Mouse (Mus musculus) midbrain, embryonic 16.5 days (tissue): Measurements from ENCODE around the gene Olfr610. TPM values are rescaled to one million over a fixed set of nuclear protein-coding genes. Genes with fewer than 3 reads are reported as not detected.

ENCODE experiments used
- polyA plus RNA-seq: library from polyadenylated mRNA; unstranded; fragments of >200 nt; fragmentation: Nextera tagmentation; extraction: Ambion mirVana; gene quantifications from 2 replicates; pipeline ENCODE4 v1.2.1, GENCODE M21; 2015

The Olfr610 gene
- polyA plus RNA-seq, 1 experiment from 2014 or later: not detected

Other genes starting within 250 kb of the Olfr610 start
- 0.06 TPM in 1 of 2 replicates, not detected in the other for gene Olfr596, start 206.5 kb downstream of the Olfr610 start, polyA plus RNA-seq
- not detected in 2 replicates for gene Olfr597, start 195.8 kb downstream of the Olfr610 start, polyA plus RNA-seq
- gene Olfr598, start 188.6 kb downstream of the Olfr610 start, polyA plus RNA-seq: not detected in 2 replicates
- gene Olfr599, start 176.2 kb downstream of the Olfr610 start, polyA plus RNA-seq: not detected in 2 replicates
- not detected in 2 replicates for gene Olfr600, start 162.5 kb downstream of the Olfr610 start, polyA plus RNA-seq
- not detected in 2 replicates for gene Olfr601, start 149.5 kb downstream of the Olfr610 start, polyA plus RNA-seq
- gene Olfr603, start 125.9 kb downstream of the Olfr610 start, polyA plus RNA-seq: not detected in 2 replicates
- gene Usp17lc, start 97.0 kb downstream of the Olfr610 start, polyA plus RNA-seq: not detected in 2 replicates
- gene Olfr605, start 66.7 kb downstream of the Olfr610 start, polyA plus RNA-seq: not detected in 2 replicates
- not detected in 2 replicates for gene Olfr606, start 63.1 kb downstream of the Olfr610 start, polyA plus RNA-seq
- not detected in 2 replicates for gene Olfr607, start 48.0 kb downstream of the Olfr610 start, polyA plus RNA-seq
- gene Olfr608, start 42.2 kb downstream of the Olfr610 start, polyA plus RNA-seq: not detected in 2 replicates
- not detected in 2 replicates for gene Olfr609, start 14.1 kb downstream of the Olfr610 start, polyA plus RNA-seq
- gene Olfr611, start 8.7 kb upstream of the Olfr610 start, polyA plus RNA-seq: not detected in 2 replicates
- gene Olfr612, start 30.6 kb upstream of the Olfr610 start, polyA plus RNA-seq: not detected in 2 replicates
- not detected in 2 replicates for gene Olfr613, start 36.0 kb upstream of the Olfr610 start, polyA plus RNA-seq
- gene Olfr615, start 44.0 kb upstream of the Olfr610 start, polyA plus RNA-seq: not detected in 2 replicates
- gene Olfr616, start 57.0 kb upstream of the Olfr610 start, polyA plus RNA-seq: not detected in 2 replicates
- not detected in 2 replicates for gene Olfr617, start 60.9 kb upstream of the Olfr610 start, polyA plus RNA-seq
- 0.15 TPM in 1 of 2 replicates, not detected in the other for gene Olfr618, start 78.0 kb upstream of the Olfr610 start, polyA plus RNA-seq
- not detected in 2 replicates for gene Olfr619, start 88.5 kb upstream of the Olfr610 start, polyA plus RNA-seq
- not detected in 2 replicates for gene Olfr620, start 100.4 kb upstream of the Olfr610 start, polyA plus RNA-seq
- gene Olfr622, start 130.6 kb upstream of the Olfr610 start, polyA plus RNA-seq: not detected in 2 replicates
- gene Olfr623, start 151.6 kb upstream of the Olfr610 start, polyA plus RNA-seq: not detected in 2 replicates
- not detected in 2 replicates for gene Olfr624, start 159.1 kb upstream of the Olfr610 start, polyA plus RNA-seq
- gene Olfr625-ps1, start 170.6 kb upstream of the Olfr610 start, polyA plus RNA-seq: not detected in 2 replicates
- not detected in 2 replicates for gene Olfr243, start 202.5 kb upstream of the Olfr610 start, polyA plus RNA-seq
- not detected in 2 replicates for gene Olfr628, start 218.3 kb upstream of the Olfr610 start, polyA plus RNA-seq
- gene Olfr629, start 232.8 kb upstream of the Olfr610 start, polyA plus RNA-seq: not detected in 2 replicates
- not detected in 2 replicates for gene Olfr630, start 245.2 kb upstream of the Olfr610 start, polyA plus RNA-seq